Mouse (Mus musculus): Measurements from ENCODE around the gene Zfp286.

Zfp286 gene

DNA sequence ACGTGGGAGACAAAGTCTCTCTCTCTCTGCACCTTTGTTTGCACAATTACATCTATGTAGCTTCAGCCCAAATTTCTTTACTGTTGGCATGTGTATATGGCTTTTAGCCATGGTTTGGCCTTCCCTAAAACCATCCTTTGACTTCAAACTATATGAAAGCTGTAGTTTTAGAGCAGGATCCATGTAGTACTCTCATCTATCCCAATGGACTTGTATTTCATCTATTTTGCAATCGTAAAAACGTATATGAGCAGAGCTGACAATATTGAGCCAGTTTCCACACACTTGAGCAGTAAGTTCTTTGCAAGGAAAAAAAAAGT is 315 bp upstream of the Zfp286 start:
- DNase-seq (ENCODE audit: low read depth): no peak

DNA sequence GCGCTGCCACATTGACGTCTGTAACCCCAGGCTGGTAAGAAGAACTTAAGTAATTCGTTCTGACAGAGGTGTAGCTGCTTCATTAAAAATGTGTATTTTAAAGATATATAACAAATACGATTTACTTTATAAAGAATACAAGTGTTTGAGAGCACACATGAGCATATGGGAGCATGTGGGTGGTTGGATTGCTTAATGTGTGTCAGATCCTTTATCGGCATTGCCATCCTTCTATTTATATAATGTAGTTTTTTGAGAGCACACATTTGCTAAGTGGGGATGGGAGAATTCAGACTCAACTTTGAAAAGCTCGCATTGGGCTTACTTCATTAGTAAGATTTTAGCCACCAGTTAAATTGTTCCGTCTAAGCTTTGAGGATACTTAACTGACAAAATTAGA is 12.8 kb downstream of the Zfp286 start:
- DNase-seq (ENCODE audit: low read depth): no peak

DNA sequence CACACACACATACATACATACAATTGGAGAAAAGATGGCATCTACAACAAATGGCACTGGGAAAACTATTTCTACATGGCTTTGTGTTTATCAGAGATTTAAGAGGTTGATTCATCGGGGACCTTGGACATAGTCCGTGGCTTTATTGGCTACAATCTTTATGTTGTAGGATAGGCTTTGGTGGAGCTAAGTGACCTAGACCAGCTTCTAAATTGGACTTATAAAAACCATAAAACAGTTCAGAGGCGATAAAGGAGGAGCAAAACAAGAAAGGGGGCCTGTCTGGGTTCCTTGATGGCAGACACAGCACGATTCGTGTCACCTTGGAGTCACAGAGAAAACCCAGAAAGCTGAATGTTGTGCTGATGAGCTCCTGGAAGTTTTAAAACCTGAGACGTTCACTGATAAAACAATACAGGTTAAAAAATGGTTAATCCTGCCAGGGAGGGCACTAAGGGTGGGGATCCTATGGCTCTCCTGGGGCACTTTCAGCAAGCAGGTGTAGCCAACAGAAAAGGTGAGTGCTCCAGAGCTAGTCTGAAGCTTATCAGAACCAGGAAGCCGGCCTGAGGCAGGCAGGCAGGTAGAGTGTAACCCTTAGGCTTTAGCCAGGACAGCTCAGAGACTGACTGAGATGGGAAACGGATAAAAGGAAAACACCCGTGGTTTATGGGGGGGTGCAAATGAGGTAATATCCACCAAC is 28.4 kb downstream of the Zfp286 start:
- DNase-seq (ENCODE audit: low read depth): no peak

DNA sequence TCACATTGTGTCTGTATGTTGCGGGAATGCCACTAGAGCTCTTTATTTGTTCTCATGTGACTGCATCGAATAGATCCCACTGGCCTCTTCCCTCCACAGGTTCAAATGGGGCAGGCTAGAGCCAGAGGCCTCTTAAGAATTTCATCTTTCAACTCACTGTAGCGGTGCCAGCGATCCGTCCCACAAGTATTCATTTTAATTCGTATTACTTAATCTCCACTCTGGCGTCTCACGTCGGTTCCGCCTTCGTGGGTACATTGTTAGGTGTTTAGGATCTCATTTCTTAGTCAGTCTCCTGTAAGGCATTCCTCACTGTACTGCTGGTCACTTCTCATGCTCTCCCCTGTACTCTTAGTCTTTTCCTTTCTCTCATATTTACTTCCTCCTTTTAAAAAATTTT is 30.8 kb downstream of the Zfp286 start:
- no peak for DNase-seq (ENCODE audit: low read depth)

DNA sequence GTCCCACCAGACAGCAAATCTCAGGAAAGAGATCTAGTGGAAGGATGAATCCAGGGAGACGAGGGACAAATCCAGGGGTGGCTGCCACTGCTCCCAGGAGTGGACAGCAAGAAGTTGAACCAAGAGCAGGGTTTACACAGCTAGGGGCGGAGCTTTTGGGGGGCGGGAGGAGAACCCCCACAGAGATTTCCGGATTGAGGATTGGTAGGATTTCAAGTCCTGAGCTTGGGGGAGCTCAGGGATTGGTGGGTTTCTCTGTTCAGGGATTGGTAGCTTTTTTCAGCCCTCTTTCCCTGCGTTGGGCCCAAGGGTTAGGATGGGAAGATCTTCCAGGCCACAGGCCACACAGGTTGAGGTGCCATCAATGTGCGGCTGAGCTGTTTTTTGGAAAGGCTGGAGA is 31.4 kb downstream of the Zfp286 start:
- no peak for DNase-seq (ENCODE audit: low read depth)

DNA sequence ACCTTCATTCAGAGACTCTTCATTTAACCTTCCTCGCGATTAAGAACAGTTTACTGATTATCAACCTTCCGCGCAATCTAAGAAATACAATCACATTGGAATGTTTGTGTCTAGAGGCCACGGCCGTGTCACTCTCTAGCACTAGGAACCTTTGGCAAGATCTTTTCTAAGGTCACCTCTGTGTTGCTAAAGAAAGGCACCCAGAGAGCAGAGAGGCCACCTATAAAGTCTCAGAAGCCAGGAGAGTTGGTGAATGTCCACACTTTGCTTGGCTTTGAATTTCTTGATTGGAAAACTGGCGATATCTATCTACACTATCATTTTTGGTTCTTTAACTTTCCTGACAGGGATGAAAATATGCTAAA is 32.1 kb downstream of the Zfp286 start:
- DNase-seq (ENCODE audit: low read depth): no peak

DNA sequence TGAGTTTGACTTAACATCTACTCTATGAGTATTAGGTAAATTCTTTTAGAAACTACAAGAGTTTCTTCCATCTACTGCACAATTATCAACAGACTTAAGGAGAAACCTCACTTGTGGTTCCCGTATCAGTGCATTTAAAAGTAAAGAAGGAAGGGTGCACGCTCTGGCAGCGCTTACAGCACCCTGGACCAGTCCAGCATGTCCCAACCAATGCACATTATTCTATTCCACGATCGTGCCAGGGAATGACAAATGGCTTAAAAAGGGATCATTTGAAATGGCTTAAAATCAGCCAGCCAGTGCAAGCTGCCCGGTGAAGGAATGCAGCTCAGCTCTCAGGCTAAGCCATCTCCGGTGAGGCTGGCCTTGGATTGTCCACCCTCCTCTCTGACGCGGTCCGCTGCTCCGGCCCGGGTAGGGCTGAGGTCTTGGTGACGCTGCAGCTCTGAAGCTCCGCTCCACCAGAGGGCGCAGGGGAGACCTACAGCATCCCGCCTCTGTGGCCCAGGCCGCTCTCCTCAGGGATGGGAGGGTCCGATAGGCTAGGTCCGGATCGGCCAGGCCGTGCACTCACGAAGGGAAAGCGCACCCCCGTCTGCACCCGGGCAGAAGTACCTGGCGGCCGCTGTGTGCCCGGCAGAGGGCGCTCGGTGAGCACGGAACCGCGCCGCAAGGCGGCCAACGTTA is 32.7 kb downstream of the Zfp286 start:
- DNase-seq (ENCODE audit: low read depth): peak; percentile 97

DNA sequence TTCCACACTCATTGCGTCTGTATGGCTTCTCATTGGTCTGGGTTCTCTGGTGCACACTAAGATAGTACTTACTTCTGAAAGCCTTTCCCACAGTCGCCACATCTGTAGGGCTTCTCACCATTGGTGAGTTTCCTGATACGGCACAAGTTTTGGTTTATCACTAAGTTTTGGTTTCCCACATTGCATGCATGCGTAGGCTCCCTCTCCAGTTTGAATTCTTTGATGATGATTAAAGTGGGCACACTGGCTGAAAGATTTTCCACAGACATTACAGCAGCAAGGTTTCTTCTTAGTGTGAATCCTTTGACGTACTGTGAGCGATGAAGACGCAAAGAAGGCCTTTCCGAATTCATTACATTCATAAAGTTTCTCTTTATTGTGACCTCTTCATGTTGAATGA is 36.5 kb downstream of the Zfp286 start, which contains the start of gene Gm10428:
TSS of gene Gm10428 (plus strand) at position 321 of the 400 bp plus-strand sequence.
- DNase-seq (ENCODE audit: low read depth): no peak

DNA sequence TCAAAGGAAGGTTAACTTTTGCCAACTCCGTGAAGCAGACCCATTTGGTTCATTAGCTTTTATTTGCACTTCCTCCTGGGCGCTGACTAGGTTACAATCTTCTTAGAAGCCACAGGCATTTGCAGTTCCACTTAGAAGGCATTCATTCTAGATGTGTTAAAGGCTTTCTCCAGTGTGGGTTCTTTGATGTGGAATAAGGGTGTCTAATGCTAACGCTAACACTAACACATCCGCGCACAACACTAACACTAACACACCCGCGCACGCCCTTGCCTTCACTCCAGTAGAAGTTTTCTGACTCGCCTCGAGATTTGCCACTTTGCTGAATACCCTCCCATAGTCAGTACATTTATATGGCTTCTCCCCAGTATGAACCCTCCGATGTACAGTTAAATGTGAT is 37.1 kb downstream of the Zfp286 start:
- no peak for DNase-seq (ENCODE audit: low read depth)

DNA sequence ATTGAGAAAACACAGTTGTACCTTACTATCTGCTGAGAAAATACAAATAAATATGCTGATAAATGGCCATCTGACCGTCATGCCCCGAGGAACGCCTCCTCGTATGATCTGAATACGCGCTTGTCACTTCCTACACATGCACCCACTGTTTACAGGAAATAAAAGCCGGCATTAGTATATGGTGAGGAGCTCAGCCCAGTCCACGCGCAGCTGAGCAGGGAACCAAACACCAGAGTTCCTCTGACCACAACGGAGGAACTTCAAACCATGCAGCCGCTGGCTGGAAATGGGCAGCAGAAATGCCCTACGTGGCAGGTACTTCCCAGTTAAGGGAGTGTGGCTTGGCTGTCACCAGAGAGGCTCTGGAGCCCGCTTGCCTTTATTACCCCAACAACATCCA is 39.8 kb downstream of the Zfp286 start:
- DNase-seq (ENCODE audit: low read depth): peak; percentile 60

DNA sequence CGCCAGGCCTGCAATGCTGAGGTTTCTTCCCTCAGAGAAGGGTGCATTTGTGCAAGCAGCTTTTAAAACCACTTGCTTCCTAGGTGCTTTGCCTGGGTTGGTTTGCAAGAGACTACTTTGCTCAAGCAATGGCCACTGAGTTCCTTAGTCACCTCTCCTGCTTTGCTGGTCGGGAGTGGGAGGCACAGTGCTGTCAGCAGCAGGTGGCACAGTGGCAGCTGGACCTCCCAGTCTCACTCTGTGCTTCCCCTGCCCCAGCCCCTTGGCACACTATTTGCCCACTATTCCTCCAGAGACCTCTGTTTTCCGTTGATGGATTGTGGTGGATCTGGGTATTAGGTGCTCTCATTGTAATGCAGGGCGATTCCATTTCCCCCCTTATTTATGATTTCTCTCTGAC is 41.2 kb downstream of the Zfp286 start:
- DNase-seq (ENCODE audit: low read depth): no peak

DNA sequence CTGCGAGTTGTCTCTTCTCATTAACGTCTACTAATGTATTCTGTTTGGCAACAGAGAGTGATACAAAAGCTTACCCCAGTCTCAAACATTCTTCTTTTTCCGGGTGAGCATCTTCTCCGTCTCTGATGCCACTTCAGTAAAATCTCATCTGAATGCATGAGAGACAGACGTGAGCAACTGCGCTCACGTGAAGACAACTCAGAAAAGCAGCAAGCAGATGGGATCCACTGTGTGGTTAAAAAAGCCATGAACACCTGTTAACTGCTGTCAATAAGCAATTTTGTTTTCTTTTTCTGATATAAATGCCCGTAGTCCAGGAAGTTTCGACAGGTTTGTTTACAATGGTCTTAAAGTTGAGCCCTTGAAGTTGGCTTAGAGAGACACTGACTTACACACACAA is 42.0 kb downstream of the Zfp286 start:
- no peak for DNase-seq (ENCODE audit: low read depth)

DNA sequence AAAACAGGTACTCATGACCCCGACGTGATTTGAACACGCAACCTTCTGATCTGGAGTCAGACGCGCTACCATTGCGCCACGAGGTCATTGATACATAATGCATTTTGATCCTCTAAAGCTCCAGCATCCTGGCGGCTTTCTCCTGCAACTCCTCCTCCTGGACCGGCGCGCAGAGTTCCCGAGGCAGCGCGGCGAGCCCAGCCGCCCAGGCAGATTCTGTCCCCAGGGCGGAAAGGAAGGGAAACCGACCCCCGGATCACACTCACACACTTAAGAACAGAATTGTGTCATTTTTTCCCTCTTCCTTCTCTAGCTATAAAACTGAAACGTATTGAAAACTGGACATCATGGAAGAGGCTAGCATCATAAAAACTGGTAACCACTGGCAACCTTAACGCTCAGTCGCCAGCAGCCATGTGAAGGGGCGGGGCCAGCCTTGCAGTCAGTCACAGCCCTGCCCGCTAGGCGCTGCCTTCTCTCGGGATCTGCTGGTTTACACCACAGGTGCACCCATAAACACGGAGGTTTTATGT is 43.2 kb downstream of the Zfp286 start:
- no peak for DNase-seq (ENCODE audit: low read depth)

DNA sequence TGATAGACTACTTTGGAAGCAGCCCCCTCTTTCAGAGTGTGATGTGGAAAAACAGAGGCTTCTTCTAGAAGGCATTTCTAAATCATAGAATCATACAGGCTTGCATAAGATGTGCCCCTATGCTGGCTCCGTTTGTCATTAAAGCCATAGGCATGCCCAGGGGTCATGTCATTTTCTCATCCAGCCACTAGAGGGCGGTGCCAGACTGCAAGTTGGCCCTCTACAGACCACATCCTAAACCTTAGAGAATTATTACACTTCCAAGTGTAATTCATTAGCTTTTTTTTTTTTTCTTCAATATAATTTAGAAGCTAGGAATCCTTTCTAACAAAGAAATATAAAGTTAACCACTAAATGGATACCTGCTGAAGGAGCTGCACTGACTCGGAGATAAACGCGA is 45.2 kb downstream of the Zfp286 start:
- DNase-seq (ENCODE audit: low read depth): peak; percentile 82

DNA sequence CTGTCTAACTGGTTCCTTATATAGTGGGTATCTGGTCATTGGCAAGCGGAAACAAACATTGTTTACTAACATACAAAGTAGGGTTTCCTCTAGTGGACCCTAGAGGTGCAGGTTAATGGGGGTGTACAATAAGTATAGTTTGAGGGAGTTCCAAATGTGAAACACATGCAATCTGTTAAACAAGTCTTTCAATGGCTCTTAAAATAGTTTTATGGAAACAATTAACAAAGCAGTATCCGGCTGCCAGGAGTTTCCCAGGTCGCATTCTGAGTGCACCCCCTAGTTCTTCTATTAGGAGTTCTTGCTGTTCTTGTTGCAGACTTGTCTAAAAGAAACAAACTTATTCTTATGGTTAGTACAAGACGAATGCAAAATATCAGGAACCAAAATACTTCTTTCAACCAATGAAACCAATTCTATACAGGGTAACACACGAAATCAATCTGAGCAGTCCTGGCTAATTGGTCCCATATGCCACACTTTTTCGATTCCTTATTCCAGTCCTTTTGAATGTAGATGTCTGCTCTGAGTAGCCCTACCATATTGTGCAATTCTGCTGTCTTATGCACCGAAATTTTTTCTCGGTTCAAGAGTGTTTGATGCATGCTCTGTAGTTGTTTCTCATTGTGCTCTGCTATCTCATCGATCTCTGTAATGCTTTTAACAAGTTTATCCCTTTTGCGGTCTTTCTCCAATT is 46.9 kb downstream of the Zfp286 start:
- no peak for DNase-seq (ENCODE audit: low read depth)

DNA sequence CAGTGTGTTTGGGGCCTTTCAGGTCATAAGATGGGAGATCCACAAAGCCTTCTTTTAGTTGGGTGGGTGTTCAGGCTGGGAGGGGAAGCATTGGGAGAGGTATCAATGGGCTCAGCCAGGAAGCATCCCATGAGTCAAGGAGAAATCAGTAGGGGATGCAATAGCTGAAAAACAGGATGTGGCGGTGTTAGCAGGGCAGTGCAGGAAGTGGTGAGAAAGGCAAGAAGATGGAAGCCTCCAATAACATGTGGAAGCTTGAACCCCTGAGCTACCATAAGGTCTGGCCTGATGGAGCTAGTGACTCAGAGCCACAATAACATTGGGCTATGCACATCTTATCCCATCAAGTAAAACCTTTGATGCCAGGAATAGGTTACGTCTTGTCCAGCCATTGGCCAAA is 48.1 kb downstream of the Zfp286 start:
- peak; percentile 84 for DNase-seq (ENCODE audit: low read depth)

DNA sequence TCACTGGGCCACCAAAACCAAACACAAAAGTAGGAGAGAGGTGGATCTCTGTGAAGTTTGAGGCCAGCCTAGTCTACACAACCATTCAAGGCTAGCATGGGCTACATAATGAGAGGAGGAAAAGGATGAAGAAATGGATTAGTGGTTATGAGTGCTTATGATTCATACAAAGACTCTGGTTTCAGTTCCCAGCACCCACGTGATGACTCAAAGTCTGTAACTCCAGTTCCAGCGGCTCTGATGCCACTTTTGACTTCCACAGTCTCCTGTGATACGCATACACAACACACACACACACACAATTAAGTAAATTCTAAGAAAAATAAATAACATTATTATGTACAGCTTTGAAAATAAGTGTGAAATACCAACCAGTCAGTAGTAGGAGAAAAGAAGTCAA is 56.6 kb downstream of the Zfp286 start:
- DNase-seq (ENCODE audit: low read depth): peak; percentile 65

DNA sequence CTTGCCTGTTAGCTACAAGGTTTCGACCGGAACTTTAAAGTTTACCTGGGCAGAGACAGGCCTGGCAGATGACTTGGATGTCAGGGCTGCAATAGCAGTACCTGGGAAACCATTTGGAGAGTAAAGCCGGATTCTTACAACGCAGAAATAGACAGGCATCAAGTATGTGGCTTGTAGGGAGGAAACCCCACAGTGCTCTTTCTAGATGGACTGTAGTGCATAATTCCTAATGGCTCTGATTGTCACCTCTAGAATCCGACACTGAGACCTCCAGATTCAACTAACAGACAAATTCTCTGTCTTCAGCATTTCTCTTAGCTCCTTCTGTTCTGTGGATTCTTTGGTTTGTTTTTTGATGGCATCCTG is 57.3 kb downstream of the Zfp286 start:
- DNase-seq (ENCODE audit: low read depth): no peak

DNA sequence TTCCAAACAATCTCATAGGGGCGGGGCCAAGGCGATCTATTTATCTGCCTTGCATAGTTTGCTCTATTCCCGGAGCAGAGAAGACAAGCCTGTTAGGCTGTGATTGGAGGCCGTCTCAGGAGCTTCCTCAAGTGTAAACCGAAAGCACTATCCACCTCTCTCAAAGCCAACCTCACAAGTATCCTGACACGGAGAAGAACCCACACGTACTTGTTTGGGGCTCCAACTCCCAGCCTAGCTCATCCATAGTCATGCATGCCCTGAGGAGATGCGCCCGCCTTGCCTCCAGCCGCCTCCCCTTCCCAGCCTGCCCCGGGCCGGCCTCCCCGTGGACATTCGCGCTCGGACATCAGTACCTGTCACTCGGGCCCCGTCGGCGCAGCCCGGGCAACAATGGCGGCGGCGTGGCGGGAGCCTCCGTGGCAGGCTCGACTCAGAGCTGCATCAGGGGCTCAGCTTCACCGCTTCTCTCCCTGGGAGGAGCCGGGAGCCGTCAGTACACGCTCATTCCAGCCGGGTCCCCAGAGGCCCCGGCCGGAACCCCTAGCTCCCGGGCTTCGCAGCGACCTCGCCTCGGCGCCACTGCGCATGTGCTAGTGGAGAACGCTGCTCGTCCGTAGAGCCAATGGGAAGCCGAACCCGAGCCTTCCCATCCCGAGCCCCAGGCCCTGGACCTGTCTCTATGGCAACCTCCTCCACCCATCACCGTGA is 57.8 kb downstream of the Zfp286 start, which contains the start of gene Zfp287:
TSS of gene Zfp287 (minus strand) at position 595 of the 711 bp plus-strand sequence.
- DNase-seq (ENCODE audit: low read depth): no peak

DNA sequence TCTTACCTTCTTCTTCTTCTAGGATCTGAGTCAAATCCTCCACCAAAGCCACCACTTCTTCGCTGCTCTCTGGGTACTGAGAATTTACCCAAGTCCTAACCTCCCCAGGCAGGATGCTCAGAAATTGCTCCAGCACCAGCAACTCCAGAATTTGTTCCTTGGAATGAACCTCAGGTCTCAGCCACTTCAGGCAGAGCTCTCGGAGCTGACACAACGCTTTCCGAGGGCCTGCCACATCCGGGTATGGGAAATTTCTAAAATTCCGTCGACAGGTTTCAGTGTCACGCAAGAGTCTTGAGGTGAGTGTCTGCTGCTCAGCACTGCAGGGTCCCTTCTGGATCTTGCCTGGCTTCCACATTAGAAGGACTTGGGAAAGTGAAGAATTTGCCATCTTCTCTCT is 61.0 kb downstream of the Zfp286 start:
- DNase-seq (ENCODE audit: low read depth): no peak

DNA sequence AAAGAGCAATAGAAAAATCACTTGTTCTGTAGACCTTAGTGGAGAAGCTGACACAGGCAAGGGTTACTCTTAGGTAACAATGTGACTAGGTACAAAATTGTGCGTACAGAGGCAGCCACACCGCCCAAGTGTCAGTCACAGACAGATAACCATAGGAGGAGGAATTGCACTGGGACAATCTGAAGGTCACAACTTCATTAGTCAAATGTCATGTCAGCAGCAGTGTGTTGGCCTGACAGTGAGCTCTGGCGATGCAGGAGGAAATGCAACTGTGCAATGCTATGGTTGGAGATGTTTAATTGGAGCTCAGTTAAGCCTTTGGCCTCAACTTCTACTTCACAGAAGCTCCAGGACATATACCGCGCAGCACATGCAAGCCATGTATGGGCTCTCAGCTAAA is 78.6 kb downstream of the Zfp286 start:
- DNase-seq (ENCODE audit: low read depth): no peak

DNA sequence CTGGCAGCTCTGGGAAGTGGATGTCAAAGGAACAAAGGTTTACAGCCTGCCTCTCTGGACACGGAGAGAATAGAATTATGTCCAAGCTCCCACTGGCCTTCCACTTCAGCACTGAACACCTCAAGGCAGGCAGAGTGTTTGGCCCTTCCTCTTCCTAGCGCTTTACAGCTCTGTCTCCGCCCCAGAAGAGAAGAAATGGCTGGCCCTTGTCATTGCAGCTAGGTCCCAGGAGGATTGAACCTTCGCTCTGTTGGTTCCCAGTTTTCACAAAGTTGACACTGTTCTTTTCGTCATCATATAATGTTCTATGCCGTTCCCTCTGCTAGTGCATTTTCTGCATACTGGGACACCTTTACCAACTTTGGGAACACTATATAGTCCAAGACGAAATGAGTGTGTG is 81.0 kb downstream of the Zfp286 start:
- no peak for DNase-seq (ENCODE audit: low read depth)

DNA sequence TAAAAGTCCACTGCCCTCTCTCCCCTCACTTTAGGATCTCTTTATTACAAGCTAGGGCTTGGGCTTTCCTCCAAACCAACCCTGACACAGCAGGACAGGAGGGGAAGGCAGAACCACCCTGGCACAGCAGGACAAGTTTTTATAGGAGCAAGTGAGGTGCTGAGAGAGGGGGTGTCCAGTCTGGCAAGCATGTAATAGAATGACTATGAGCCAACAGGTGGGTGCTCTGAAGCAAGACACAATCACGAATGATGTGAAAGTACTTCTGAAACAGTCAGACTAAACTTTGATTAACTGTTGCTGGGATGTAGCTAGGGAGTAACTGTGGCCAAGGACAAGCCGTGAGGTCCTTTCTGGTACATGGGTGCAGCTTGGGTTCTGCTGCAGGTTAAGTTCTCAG is 83.1 kb downstream of the Zfp286 start:
- DNase-seq (ENCODE audit: low read depth): no peak

Data from 416B (cell line).